Mouse (Mus musculus) erythroblast, embryonic 14.5 days (primary cell): ENCODE measurements around the gene Srsf9. TPM values are rescaled to one million over a fixed set of nuclear protein-coding genes. Genes with fewer than 3 reads are reported as not detected.

Experiments
- H3K27me3 ChIP-seq: 2 replicates; pipeline ENCODE4 v1.6.1; 2012; ENCODE audit warnings: inconsistent platforms; ENCODE audit not compliant: control insufficient read depth
- H3K36me3 ChIP-seq: 2 replicates; pipeline ENCODE4 v1.6.1; 2012; ENCODE audit warnings: mild to moderate bottlenecking, inconsistent platforms; ENCODE audit not compliant: control insufficient read depth
- H3K4me1 ChIP-seq: 2 replicates; pipeline ENCODE4 v1.6.1; 2012; ENCODE audit warnings: inconsistent platforms; ENCODE audit not compliant: control insufficient read depth
- H3K4me3 ChIP-seq: replicated peaks from 2 replicates; pipeline ENCODE3; 2012; ENCODE audit warnings: moderate library complexity, mild to moderate bottlenecking, inconsistent platforms
- H3K9me3 ChIP-seq: 2 replicates; pipeline ENCODE4 v1.6.1; 2012; ENCODE audit warnings: low read length, inconsistent platforms, mixed read lengths; ENCODE audit not compliant: control insufficient read depth
- GATA1 ChIP-seq: IDR thresholded peaks from 2 replicates; pipeline ENCODE4 v1.6.1; 2012; ENCODE audit warnings: low read length, inconsistent platforms, mixed read lengths
- TAL1 ChIP-seq: IDR thresholded peaks from 3 replicates; pipeline ENCODE4 v1.6.1; 2012; ENCODE audit warnings: low read length, inconsistent platforms, mixed read lengths
- polyA plus RNA-seq: library from polyadenylated mRNA; stranded (reverse); fragments of >175 nt; gene quantifications from 2 replicates; pipeline ENCODE4 v1.2.3, GENCODE M21; 2012

The Srsf9 gene
- polyA plus RNA-seq, 1 experiment, result 5.5 TPM

DNA sequence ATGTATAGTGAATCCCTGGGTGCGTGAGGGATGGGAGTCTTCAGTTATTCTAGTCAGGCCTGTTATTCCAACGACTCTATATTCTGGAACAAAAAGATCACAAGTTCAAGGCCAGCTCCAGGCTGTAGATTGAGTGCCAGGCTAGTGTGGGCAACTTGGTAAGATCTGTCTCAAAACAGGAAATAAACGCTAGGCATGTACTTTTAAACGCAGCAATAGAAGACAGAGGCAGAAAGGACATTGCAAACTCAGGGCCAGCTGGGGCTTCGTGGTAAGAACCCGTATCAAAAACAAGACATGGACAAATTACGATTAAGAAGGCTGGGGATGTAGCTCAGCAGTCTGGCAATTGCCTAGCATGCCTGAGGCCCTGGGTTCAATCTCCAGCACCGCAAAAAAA lies 32.5 kb downstream of the Srsf9 start:
- H3K36me3 ChIP-seq, result no peaks in the 10 kb centered on the region
- no peak overlapping the region for H3K4me3 ChIP-seq
- no peaks in the 10 kb centered on the region for H3K9me3 ChIP-seq
- no peak for TF ChIP-seq GATA1
- TF ChIP-seq TAL1, result no peak
- H3K4me1 ChIP-seq, result no peaks in the 10 kb centered on the region; the same call in 1 of the 2 replicates
- H3K27me3 ChIP-seq, result peaks cover 30% of the 10 kb centered on the region

DNA sequence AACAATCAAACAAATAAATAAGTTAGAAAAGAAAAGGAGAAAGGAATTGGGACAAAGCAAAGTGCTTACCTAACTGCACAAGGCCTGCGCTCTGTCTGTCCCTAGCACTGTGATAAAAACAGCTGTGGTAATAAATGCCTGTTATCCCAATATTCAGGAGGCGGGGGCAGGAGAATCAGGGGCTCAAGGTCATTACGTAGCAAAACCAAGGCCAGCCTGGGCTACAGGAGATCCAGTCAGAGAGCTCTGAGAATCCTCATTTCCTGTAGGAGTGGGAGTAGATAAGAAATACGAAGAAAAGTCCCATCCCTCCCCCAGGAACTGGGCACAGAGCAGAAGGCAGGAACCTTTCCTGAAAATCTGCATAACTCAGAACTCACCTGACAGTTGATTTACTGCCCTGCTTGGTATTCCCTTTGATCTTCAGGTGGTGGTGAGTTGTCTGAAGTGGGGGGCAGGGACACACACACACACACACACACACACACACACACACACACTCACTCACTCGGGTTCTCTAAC lies 32.9 kb downstream of the Srsf9 start:
- no peaks in the 10 kb centered on the region for H3K36me3 ChIP-seq
- no peak overlapping the region for H3K4me3 ChIP-seq
- TF ChIP-seq GATA1, result no peak
- TF ChIP-seq TAL1, result no peak

DNA sequence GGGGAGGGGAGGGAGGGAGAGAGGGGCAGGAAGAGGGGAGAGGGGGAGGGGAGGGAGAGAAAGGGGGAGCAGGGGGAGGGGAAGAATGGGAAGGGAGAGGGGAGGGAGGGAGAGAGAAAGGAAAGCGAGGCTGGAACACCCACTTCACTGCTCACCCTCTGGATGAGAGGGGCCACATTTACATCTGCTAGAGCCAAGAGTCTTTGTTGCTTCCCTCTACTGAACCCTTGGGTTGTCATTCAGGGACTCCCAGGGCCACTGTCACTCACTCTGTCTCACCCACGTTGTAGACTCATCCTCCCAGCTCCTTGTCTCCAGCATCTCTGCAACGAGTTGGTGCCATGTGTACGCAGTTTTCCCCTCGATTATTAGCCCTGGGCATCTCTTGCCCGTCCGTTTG lies 35.2 kb downstream of the Srsf9 start:
- Histone ChIP-seq H3K27me3 (peaks cover 18% of the 10 kb centered on the region), H3K4me1 (no peaks in the 10 kb centered on the region; the same call in 1 of the 2 replicates), H3K4me3 (no peak overlapping the region), H3K36me3 (no peaks in the 10 kb centered on the region), H3K9me3 (no peaks in the 10 kb centered on the region)
- TF ChIP-seq TAL1 (no peak), GATA1 (no peak)

More for the DNA sequence above, 32.9 kb downstream of the Srsf9 start:
- Histone ChIP-seq H3K9me3 (no peaks in the 10 kb centered on the region), H3K27me3 (peaks cover 30% of the 10 kb centered on the region), H3K4me1 (no peaks in the 10 kb centered on the region; the same call in 1 of the 2 replicates)

DNA sequence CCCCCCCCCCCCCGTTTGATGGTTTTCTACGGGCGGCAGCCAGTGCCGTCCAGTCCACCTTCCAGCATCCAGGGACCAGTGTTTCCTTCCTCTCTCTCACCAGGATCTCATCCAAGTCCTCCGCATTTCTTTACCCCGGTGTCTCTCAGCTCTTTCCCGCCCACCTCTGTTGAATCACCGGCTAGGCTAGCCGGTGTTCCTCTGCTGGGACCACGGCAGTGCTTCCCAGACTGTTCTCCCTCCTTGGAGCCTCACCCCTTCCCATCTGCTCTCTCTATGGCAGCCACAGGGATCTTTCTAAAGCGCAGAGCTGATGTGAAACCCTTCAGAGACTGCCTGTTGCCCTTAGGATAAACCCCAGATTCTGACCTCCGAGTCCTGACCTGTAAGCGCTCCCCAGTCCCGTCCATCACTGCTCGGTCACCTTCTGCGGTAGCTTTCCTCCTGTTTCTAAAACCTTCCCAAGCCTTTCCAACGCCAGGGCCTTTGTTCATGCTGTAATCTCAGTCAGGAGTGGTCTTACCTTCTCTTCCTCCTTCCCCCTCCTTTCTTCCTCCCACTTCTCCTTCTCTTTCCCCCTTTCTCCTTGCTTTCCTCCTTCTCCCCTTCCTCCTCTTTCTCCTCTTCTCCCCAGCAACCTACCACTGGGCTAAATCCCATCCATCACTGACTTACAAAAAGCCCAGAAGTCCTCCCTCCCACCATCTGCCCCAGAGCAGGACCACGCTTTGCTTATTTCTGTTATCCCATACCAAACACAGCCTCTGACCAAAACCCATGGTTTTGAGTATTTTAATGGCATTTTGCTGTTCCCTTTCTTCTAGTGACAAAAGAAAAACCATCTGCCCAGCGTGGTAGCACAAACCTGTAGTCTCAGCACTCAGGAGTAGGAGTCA lies 36.1 kb downstream of the Srsf9 start:
- Histone ChIP-seq H3K36me3 (no peaks in the 10 kb centered on the region), H3K4me3 (no peak overlapping the region), H3K9me3 (no peaks in the 10 kb centered on the region), H3K27me3 (peaks cover 16% of the 10 kb centered on the region), H3K4me1 (no peaks in the 10 kb centered on the region; the same call in 1 of the 2 replicates)
- TF ChIP-seq TAL1 (no peak), GATA1 (no peak)

DNA sequence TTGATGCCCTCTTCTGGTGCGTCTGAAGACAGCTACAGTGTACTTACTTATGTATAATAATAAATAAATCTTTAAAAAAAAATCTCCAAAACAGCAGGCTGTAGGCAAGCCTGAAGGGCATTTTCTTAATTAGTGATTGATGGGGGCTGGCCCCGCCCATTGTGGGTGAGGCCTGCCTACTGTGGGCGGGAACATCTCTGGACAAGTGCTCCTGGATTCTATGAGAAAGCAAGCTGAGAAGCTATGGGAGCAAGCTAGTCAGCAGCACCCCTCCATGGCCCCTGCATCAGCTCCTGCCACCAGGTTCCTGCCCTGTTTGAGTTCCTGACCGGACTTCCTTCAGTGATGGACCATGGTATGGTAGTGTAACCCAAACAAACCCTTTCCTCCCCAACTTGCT lies 37.8 kb downstream of the Srsf9 start:
- no peaks in the 10 kb centered on the region for H3K4me1 ChIP-seq
- no peak for TF ChIP-seq TAL1
- no peak for TF ChIP-seq GATA1
- H3K27me3 ChIP-seq, result peaks cover 16% of the 10 kb centered on the region

DNA sequence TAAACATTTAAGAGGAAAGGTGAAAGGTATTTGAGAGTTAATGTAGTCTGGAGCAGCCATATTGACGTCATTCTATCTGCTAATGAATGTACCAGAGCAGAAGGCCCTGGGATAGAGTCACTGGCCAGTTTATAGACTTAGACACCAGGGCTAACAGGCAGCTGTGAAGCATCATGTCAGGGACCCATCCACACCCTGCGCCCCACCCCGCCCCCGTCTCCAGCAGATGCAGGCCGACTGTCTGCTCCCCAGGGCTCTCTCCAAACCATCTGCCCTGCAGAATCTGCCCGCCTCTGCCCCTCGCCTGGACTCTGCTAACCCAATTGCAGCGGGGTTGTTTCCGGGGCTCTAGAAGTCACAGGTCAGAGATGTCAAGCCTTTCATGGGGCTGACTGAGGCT lies 44.8 kb downstream of the Srsf9 start:
- Histone ChIP-seq H3K4me1 (no peaks in the 10 kb centered on the region), H3K9me3 (no peaks in the 10 kb centered on the region), H3K4me3 (no peak overlapping the region), H3K36me3 (no peaks in the 10 kb centered on the region), H3K27me3 (peaks cover 34% of the 10 kb centered on the region)
- TF ChIP-seq TAL1 (no peak), GATA1 (no peak)

More for the DNA sequence above, 37.8 kb downstream of the Srsf9 start:
- Histone ChIP-seq H3K9me3 (no peaks in the 10 kb centered on the region), H3K4me3 (no peak overlapping the region), H3K36me3 (no peaks in the 10 kb centered on the region)

DNA sequence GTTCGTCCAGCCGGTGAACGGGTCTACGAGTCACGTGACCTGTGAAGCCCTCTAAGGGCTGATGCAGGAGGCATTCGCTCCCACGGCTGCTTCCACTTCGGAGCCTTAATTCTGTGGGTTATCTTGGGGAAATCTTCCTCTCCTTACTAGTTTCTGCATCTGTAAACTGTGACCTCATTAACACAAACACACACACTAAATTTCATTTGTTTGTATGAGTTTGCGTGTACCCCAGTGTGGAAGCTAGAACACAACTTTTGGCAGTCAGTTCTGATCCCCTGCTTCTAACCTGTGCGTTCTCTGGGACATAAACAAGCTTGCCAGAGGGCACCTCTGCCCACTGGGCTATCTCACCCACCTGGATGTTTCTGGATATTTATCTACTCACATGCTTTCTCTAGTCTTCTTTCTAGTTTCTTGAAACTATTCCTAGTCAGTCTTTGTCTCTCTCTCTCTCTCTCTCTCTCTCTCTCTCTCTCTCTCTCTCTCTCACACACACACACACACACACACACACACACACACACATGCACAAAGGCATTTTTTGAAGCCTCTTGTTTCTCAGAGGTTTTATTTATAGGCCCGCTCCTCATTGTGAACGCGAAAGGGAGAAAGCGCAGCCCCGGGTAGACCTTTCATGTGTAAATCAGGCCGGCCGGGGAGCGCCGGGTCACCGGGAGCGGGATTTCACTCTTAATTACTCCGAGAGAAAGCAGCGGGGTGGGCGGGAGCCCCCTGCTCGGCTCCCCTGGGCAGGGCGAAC lies 46.6 kb downstream of the Srsf9 start:
- TF ChIP-seq GATA1, result no peak
- TF ChIP-seq TAL1, result no peak
- H3K4me3 ChIP-seq, result no peak overlapping the region
- peaks cover 34% of the 10 kb centered on the region for H3K27me3 ChIP-seq
- H3K36me3 ChIP-seq, result no peaks in the 10 kb centered on the region
- no peaks in the 10 kb centered on the region for H3K4me1 ChIP-seq
- H3K9me3 ChIP-seq, result no peaks in the 10 kb centered on the region

DNA sequence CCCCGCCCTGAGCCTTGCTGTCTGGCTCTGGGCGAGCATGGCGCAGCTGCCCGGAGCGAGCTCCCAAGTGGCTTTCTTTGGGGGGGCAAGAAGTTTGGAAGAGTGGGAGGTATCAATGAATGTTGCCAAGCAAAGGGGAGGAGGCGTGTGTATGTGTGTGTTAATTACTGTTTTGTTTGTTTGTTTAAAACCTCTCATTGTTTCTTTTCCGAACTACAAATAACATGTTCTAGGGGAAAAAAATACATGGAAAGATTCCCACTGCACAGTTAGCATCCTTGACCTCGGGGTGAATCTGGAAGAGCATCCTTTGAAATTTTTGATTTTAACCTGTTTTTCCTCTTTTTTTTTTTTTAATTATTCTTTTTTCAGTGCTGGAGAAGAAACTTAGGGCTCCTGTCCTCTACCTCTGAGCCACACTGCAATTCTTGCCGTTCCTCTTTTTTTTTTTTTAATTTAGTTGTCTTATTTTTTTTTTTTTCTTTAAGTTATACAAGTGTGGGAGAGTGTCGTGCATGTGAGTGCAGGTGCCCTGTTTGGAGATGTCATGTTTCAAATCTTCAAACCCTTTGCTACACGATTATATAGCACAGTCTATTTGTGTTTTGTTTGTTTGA lies 47.3 kb downstream of the Srsf9 start:
- no peak for TF ChIP-seq GATA1
- no peak for TF ChIP-seq TAL1
- no peaks in the 10 kb centered on the region for H3K9me3 ChIP-seq
- H3K4me3 ChIP-seq, result no peak overlapping the region
- H3K4me1 ChIP-seq, result no peaks in the 10 kb centered on the region
- H3K36me3 ChIP-seq, result no peaks in the 10 kb centered on the region
- peaks cover 34% of the 10 kb centered on the region for H3K27me3 ChIP-seq
